Mouse (Mus musculus) heart, postnatal 25 days (tissue): ENCODE data around the gene Cnr2. TPM values are rescaled to one million over a fixed set of nuclear protein-coding genes. Genes with fewer than 3 reads are reported as not detected.
"Not testable (repeated sequence)": the region's sequence is repeated elsewhere in the genome, so short reads cannot be mapped to it uniquely, and the experiment has no call there.

Experiments
- DNase-seq: peaks from one replicate; pipeline ENCODE4 v3.0.0; 2022; ENCODE audit warnings: low spot score
- intact Hi-C: fragments of 180-260 bp; cut with DNase I; formaldehyde crosslinking; loops from one replicate; pipeline ENCODE4 v1.15.1; 2025
- total RNA-seq, 2 experiments: library from RNA; stranded (reverse); gene quantifications; 2 replicates each; pipeline ENCODE4 v1.2.3; 2021

The Cnr2 gene
- total RNA-seq, 2 experiments from 2014 or later, result 0.34 to 0.36 TPM

- intact Hi-C loops, result loop anchor here (10.0 kb wide), 1 partner anchor 221 kb away; no protein-coding TSS in a partner anchor
These were observed 30.1 kb downstream of the Cnr2 start for GRCm38 (mm10) chr4:135925341-135925740.

GRCm38 (mm10) chr4:135926195-135926808, 31.1 kb downstream of the Cnr2 start:
- intact Hi-C loops, result loop anchor here (10.0 kb wide), 1 partner anchor 222 kb away; no protein-coding TSS in a partner anchor
- no peak for DNase-seq

More at GRCm38 (mm10) chr4:135925341-135925740, 30.1 kb downstream of the Cnr2 start:
- no peak for DNase-seq

DNA sequence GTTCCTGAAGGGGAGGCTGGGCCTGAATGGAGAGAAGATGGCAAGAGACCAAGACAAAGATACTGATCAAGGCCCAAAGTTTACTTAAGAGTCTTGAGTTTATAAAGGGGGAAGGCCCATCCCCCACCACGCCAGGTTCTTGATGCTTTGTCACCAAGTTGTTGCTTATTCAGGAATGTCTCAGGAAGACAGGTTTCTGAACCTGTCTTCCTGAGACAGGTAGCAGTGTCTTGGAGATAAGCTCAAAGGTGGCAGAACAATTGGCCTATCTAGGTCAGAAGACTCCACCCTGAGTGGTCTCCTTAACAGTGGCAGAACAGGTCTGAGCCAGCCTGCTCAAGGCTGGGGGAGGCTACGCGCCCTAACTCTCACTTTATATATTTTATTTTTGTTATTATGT, 31.7 kb downstream of the Cnr2 start:
- intact Hi-C loops, result loop anchor here (10.0 kb wide), 1 partner anchor 222 kb away; no protein-coding TSS in a partner anchor

DNA sequence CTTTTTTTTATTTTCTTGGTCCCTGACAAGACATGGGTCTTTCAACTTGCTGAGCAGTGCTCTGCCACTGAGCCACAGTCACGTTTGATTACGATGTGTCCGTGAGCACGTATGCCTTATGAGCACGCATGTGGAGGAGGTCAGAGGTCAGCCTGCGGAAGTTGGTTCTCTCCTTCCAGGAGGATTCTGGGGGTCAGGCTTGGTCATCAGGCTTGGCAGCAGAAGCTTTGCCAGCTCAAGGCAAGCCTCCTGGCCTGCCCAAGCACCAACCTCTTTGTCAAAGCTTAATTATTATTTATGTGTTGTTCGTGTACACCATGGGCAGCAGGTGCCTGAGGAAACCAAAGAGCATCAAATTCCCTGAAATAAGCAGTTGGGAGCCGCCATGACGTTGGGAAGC, 33.2 kb downstream of the Cnr2 start:
- intact Hi-C loops, result loop anchor here (10.0 kb wide), 1 partner anchor 224 kb away; no protein-coding TSS in a partner anchor
- no peak for DNase-seq

More for the DNA sequence above, 31.7 kb downstream of the Cnr2 start:
- DNase-seq, result no peak

DNA sequence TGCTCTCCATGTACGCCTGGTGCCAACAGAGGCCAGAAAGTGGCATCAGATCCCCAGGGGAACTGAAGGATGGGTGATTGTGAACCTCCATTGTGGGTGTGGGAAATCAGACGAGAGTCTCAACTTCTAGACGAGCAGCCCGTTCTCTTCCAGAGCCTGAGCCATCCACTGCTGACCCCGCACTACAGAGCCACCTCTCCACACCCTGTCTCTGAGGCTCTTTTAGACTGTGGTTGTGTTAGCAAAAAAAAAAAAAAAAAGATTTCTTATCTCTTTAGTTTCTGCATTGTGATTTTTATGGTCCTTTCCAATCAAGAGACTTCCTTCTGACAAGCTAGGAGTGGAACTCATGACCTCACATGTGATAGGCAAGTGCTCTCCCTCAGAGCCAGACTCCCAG, 34.2 kb downstream of the Cnr2 start:
- DNase-seq, result no peak
- intact Hi-C loops, result loop anchor here (10.0 kb wide), 1 partner anchor 225 kb away; no protein-coding TSS in a partner anchor

DNA sequence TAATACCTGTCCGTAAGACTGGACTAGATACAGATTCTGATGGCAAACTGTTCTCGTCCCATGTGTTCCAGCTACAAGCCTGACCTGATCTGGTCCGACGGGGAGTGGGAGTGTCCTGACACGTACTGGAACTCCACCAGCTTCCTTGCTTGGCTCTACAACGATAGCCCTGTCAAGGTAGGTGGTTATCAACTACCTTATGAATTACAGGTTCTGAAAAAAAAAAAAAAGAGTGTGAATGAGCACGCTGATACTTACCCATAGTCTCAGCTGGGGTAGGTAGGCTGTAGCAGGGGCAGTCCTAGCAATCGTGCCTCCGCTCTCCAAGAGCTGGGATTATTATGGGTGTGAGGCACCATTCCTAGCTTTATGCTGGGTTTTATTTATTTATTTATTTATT, 34.6 kb downstream of the Cnr2 start:
- DNase-seq, result no peak
- intact Hi-C loops, result loop anchor here (5.0 to 10.0 kb wide), 2 partner anchors 128 to 225 kb away; no protein-coding TSS in a partner anchor

GRCm38 (mm10) chr4:135930239-135930638, 35.0 kb downstream of the Cnr2 start:
- intact Hi-C loops, result loop anchor here (5.0 kb wide), 1 partner anchor 128 kb away; no protein-coding TSS in a partner anchor
- DNase-seq, result no peak

DNA sequence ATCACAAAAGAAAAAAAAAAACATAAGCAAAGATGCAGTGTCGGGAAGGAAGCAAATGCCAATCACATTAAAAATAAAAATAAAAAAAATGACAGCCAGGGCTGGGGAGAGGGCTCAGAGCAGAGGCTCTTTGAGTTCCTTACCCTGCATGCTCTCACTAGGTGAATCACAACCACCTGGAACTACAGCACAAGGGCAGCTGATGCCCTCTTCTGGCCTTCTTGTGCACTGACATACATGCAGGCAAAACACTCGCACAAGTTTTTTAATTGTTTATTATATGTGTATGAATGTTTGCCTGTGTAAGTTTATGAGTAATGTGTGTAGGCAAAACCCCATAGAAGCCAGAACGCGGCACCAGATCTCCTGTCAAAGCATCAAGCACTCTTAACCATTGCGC, 36.6 kb downstream of the Cnr2 start:
- no peak for DNase-seq
- intact Hi-C loops, result loop anchor here (2.0 to 5.0 kb wide), 2 partner anchors 41 to 130 kb away; no protein-coding TSS in a partner anchor

DNA sequence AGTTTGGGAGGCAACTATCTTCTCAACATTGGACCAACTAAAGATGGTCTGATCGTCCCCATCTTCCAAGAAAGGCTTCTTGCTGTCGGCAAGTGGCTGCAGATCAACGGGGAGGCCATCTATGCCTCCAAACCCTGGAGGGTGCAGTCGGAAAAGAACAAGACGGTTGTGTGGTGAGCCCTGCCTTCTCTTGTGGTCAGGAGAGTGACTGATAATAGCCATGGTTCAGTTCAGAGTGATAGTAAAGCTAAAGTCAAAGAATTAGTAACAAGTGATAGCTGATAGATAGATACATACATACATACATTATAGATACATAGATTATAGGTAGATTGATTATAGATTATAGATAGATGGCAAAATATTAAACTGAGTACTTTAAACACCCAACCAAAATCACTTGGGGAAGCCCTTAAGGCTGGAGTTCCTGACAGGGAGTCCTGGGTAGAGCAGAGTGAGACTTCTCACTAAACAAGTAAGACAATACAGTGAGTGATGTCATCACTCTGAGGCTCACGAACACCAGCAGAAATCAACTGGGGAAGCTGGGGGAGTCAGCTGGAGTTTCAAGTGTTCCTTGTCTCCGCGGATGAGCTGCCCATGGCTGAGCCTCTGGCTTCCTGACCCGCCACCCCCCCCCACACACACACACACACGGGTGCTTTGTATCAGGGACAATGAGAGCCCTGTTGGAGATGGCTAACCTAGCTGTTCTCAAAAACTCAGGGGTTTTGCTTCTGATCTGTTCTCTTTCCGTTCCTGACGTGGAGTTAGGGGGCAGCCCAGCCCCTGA, 39.7 kb downstream of the Cnr2 start:
- intact Hi-C loops, result loop anchor here (5.0 kb wide), 1 partner anchor 133 kb away; no protein-coding TSS in a partner anchor
- DNase-seq, result no peak

DNA sequence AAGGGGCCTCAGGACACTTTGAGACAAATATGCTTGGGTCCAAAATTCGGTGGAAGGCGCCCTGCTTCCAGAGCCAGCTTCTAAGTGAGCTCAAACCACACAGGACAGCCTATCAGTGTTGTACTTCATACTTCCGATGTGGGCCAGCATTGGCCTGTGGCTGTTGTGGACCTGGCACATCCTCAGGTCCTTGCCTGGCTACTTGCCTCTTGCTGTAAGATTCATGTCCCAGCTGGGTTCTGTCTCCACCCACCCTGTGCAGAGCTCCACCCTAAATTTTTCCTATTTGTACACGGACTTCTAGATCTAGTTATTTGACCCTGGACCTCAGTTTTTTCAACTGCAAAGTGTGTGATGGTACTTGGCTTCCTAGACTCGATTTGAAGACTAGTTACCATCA, 40.3 kb downstream of the Cnr2 start:
- intact Hi-C loops, result no loop called here
- DNase-seq, result peak; percentile 44

- intact Hi-C loops, result no loop called here
- no peak for DNase-seq
These were observed 43.7 kb downstream of the Cnr2 start for GRCm38 (mm10) chr4:135938858-135939257.

- intact Hi-C loops, result not testable (repeated sequence)
These were observed 45.8 kb downstream of the Cnr2 start for GRCm38 (mm10) chr4:135941026-135941425.

DNA sequence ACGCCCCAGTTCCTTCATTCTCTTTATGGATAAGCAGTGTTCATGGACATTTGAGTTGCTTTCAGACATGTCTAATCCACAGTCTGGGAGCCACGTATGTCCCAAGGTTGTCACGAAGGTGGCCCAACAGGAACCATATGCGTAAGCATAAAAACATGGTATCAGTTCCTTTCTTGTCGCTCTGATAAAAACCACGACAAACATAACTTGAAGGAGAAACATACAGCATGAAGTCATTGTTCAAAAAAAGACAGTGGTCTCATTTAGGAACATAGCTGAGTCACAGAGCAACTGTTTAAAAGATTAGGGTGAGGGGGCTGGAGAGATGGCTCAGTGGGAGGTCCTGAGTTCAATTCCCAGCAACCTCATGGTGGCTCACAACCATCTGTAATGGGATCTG, 47.0 kb downstream of the Cnr2 start:
- no peak for DNase-seq
- intact Hi-C loops, result loop anchor here (2.0 kb wide), 1 partner anchor 21 kb away; the partner anchor contains the start of gene Fuca1

More at GRCm38 (mm10) chr4:135941026-135941425, 45.8 kb downstream of the Cnr2 start:
- not testable (repeated sequence) for DNase-seq

DNA sequence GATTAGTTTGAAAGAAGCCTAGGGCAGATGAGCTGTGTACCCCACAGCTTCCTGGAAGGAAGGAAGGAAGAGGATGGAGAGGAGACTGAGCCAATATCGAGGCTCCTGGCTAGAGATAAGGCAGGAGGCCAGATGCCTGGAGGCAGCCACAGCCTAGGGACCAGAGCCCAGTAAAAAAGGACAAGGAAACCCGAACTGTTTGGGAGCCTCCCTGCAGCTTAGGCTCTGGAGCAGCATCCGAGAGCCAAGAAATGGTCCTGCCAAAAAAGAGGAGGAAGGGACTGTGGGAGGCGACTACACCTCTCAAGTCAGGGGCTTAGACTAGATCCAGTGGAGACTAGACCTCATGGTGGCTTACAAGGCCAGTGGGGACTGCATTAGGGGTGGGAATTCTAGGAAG, 48.2 kb downstream of the Cnr2 start:
- intact Hi-C loops, result loop anchor here (2.0 kb wide), 1 partner anchor 23 kb away; the partner anchor contains the start of gene Fuca1
- no peak for DNase-seq

DNA sequence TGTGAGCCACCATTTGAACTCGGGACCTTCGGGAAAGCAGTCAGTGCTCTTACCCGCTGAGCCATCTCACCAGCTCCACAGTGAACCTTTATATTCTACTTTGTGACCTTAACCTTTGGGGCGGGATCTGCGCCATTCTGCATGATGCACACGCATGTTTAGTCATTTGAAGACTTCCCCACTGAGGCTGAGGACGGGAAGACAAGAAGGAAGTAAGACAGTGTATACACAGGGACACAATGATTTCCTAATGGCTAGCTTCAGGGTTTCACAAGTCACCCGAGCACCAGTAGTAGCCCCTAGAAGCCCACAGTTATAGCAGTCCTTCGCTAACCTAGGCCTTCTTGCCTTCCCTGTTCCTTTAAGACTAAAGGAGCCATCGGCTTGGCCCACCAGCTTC, 50.5 kb downstream of the Cnr2 start:
- intact Hi-C loops, result no loop called here
- DNase-seq, result no peak

- intact Hi-C loops, result no loop called here
- DNase-seq, result peak; percentile 91
These were observed 51.1 kb downstream of the Cnr2 start, which contains the start of gene Hmgcl for GRCm38 (mm10) chr4:135946278-135946658. Gene Hmgcl (plus strand): TSS chr4:135946448.

DNA sequence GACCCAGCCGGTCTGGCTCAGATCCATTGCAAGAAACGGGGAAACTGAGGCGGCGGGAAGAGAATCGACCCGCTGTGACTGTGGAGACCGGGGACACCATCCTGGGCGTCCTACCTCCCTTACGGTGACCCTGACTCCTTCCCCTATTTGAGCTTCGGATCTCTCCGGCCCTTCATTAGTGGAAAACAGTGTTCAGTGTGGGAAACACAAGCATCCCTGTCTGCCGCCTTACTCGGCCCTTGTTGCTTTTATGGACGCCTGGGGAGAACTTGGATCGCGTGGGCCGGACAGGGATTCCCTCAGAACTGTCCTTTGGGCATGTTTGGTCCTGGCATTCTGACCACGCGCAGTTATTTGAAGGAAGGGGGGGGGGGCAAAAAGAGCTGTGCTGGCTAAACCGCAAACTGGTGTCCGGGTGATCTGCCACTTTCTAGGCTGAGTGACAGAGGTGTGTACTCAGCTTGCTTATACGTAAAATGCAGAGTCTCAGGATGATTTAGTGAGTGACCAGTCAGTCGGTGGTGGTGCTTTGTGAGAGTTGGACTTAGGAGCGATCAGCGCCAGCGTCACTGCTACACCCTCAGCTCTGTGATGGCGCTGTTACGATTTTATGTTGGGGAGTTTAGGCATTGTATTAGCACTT, 51.6 kb downstream of the Cnr2 start:
- intact Hi-C loops, result no loop called here
- DNase-seq, result no peak

- intact Hi-C loops, result no loop called here
- no peak for DNase-seq
These were observed 52.9 kb downstream of the Cnr2 start for GRCm38 (mm10) chr4:135948142-135948541.

DNA sequence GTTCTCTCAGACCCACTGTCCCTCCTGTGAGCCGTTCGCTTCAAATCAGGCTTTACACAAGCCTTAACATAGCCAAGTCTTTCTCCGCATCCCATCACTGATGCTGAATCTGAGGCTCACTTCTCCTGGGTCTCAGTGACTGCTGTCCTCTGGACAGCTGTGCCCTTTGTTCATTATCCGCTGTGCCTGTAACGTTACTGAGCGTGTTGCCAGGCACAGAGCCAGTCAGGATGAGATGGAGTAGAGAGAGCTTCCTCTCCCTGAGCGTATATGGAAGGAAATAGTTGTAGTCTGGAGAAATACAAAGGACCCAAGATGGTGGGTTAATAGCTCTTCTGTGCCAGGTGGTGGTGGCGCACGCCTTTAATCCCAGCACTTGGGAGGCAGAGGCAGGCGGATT, 54.3 kb downstream of the Cnr2 start:
- DNase-seq, result no peak

GRCm38 (mm10) chr4:135949911-135950310, 54.7 kb downstream of the Cnr2 start:
- DNase-seq, result no peak

More for the DNA sequence above, 54.3 kb downstream of the Cnr2 start:
- intact Hi-C loops, result no loop called here

More at GRCm38 (mm10) chr4:135949911-135950310, 54.7 kb downstream of the Cnr2 start:
- intact Hi-C loops, result no loop called here
